Mouse (Mus musculus) liver, embryonic 14.5 days (tissue): ENCODE measurements around the gene Fam222b.
A peak's percentile ranks its signal among the peaks of the same experiment; 100 is the strongest.

Experiments used
- CTCF ChIP-seq: IDR thresholded peaks from 2 replicates; pipeline ENCODE4 v1.5.1; 2016; ENCODE audit warnings: antibody characterized with exemption, low read depth, control low read depth
- EP300 ChIP-seq: IDR thresholded peaks from 2 replicates; pipeline ENCODE4 v1.6.1; 2016; ENCODE audit warnings: antibody characterized with exemption, low read depth

DNA sequence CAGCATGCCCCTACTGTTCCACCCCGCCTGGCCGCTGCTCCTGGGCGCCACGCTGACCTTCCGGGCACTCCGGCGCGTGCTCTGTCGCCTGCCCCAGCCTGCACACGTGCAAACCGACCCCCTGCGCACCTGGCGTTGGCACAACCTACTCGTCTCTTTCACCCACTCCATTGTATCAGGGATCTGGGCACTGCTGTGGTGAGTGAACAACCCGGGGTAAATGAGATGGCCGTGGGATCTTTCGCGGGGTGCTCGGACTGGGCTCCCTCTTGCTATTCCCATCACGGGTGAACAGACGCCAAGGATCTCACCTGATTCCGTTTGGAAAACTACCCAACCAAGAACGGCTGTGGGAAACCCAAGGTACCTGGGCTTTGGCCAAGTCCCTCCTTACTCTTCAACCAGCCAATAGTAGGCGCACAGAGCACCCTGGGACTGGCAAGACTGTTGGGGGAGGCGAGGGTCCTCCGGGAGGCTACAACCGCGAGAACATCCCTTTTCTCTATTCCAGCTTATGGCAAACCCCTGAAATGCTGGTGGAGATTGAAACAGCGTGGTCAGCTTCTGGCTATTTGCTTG, 84.5 kb downstream of the Fam222b start:
- TF ChIP-seq EP300 (no peak), CTCF (0 out of 2 replicates have a peak, but pooled peaks have one; percentile 0)
